Mouse (Mus musculus) ES-E14 (cell line): ENCODE data around the gene Gzma.

Experiments
- CHD2 ChIP-seq: IDR thresholded peaks from 2 replicates; pipeline ENCODE4 v1.6.1; 2014; ENCODE audit warnings: mild to moderate bottlenecking, low read depth, low read length, inconsistent platforms
- HCFC1 ChIP-seq: IDR thresholded peaks from 2 replicates; pipeline ENCODE4 v1.6.1; 2012; ENCODE audit warnings: low read length, inconsistent platforms, borderline replicate concordance; ENCODE audit not compliant: insufficient read depth
- MAFK ChIP-seq: IDR thresholded peaks from 2 replicates; pipeline ENCODE4 v1.6.1; 2014; ENCODE audit warnings: mild to moderate bottlenecking, low read depth, low read length, inconsistent platforms; ENCODE audit not compliant: insufficient read depth
- ZC3H11A ChIP-seq: IDR thresholded peaks from 2 replicates; pipeline ENCODE4 v1.6.1; 2012; ENCODE audit warnings: low read depth, mild to moderate bottlenecking, inconsistent platforms, low read length, borderline replicate concordance
- ZNF384 ChIP-seq: IDR thresholded peaks from 2 replicates; pipeline ENCODE4 v1.6.1; 2012; ENCODE audit warnings: low read depth, low read length, inconsistent platforms

- TF ChIP-seq CHD2 (no peak), HCFC1 (no peak), ZNF384 (no peak), MAFK (no peak), ZC3H11A (no peak)
These were observed 6.2 kb downstream of the Gzma start for GRCm38 (mm10) chr13:113094618-113095017.
